Mouse (Mus musculus): Measurements from ENCODE around the gene Stx16. TPM values are rescaled to one million over a fixed set of nuclear protein-coding genes. Genes with fewer than 3 reads are reported as not detected.

Stx16 gene
- polyA plus RNA-seq, 1 experiment from 2014 or later: 8.1 TPM

- Histone ChIP-seq H3K27me3 (ENCODE audit: control insufficient read depth, insufficient read depth, low read length) (no peaks in the 10 kb centered on the region), H3K4me3 (ENCODE audit: low read depth, low read length) (no peak overlapping the region), H3K9me3 (ENCODE audit: control insufficient read depth, low read length) (no peaks in the 10 kb centered on the region), H3K27ac (ENCODE audit: low read depth, low read length) (no peak overlapping the region), H3K4me2 (no peak overlapping the region), H3K36me3 (ENCODE audit: control insufficient read depth, insufficient read depth, low read length) (no peaks in the 10 kb centered on the region), H3K4me1 (ENCODE audit: control insufficient read depth, insufficient read depth, low read length) (no peaks in the 10 kb centered on the region; the same call in 1 of the 2 replicates), H3K9ac (ENCODE audit: low read length) (no peak overlapping the region)
- no peak for ATAC-seq (ENCODE audit: low FRiP score)
- DNase-seq (ENCODE audit: low spot score, missing footprints): no peak
- 84% methylated on average over 8 of the region's 8 CpGs for WGBS
Measured at GRCm38 (mm10) chr2:174058316-174058939, 17.7 kb upstream of the Stx16 start.

- no peaks in the 10 kb centered on the region; the same call in 1 of the 2 replicates for H3K4me1 ChIP-seq (ENCODE audit: control insufficient read depth, insufficient read depth, low read length)
- no peak overlapping the region for H3K9ac ChIP-seq (ENCODE audit: low read length)
- H3K36me3 ChIP-seq (ENCODE audit: control insufficient read depth, insufficient read depth, low read length): no peaks in the 10 kb centered on the region
- no peak overlapping the region for H3K4me2 ChIP-seq
- no peak overlapping the region for H3K4me3 ChIP-seq (ENCODE audit: low read depth, low read length)
- H3K27me3 ChIP-seq (ENCODE audit: control insufficient read depth, insufficient read depth, low read length): no peaks in the 10 kb centered on the region
- 89% methylated on average over 13 of the region's 13 CpGs for WGBS
- H3K9me3 ChIP-seq (ENCODE audit: control insufficient read depth, low read length): no peaks in the 10 kb centered on the region
- ATAC-seq (ENCODE audit: low FRiP score): no peak
- DNase-seq (ENCODE audit: low spot score, missing footprints): no peak
- no peak overlapping the region for H3K27ac ChIP-seq (ENCODE audit: low read depth, low read length)
Measured at GRCm38 (mm10) chr2:174059591-174060385, 16.3 kb upstream of the Stx16 start.

DNA sequence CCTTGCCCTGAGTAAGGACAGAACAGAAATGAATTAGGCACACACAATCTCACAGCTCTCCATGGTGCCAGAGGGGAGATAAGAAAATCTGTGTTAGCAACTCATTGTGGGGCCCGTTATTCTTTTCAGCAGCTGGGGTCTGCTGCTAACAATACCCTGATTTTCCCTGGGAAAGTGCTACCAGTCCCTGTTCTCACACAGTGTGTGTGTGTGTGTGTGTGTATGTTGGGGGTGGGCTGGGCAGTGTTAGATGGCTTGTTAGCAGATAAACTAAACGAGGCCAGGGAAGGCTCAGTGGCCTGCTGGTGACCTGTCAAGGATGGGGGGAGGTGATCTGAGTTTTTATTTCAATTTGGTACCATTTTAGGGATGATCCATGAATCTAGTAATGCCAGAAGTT, 14.9 kb upstream of the Stx16 start:
- WGBS: 24% methylated on average over 2 of the region's 2 CpGs
- Histone ChIP-seq H3K36me3 (ENCODE audit: control insufficient read depth, insufficient read depth, low read length) (no peaks in the 10 kb centered on the region), H3K9ac (ENCODE audit: low read length) (no peak overlapping the region), H3K27me3 (ENCODE audit: control insufficient read depth, insufficient read depth, low read length) (no peaks in the 10 kb centered on the region), H3K4me1 (ENCODE audit: control insufficient read depth, insufficient read depth, low read length) (no peaks in the 10 kb centered on the region; the same call in 1 of the 2 replicates), H3K27ac (ENCODE audit: low read depth, low read length) (no peak overlapping the region), H3K4me2 (no peak overlapping the region), H3K4me3 (ENCODE audit: low read depth, low read length) (no peak overlapping the region), H3K9me3 (ENCODE audit: control insufficient read depth, low read length) (no peaks in the 10 kb centered on the region)
- ATAC-seq (ENCODE audit: low FRiP score) (peak; percentile 79), DNase-seq (ENCODE audit: low spot score, missing footprints) (no peak)

GRCm38 (mm10) chr2:174063074-174063473, 13.0 kb upstream of the Stx16 start:
- Histone ChIP-seq H3K4me2 (no peak overlapping the region), H3K9ac (ENCODE audit: low read length) (no peak overlapping the region; the same call in 1 of the 2 replicates), H3K27ac (ENCODE audit: low read depth, low read length) (no peak overlapping the region), H3K9me3 (ENCODE audit: control insufficient read depth, low read length) (no peaks in the 10 kb centered on the region), H3K4me3 (ENCODE audit: low read depth, low read length) (no peak overlapping the region), H3K4me1 (ENCODE audit: control insufficient read depth, insufficient read depth, low read length) (no peaks in the 10 kb centered on the region; the same call in 1 of the 2 replicates), H3K36me3 (ENCODE audit: control insufficient read depth, insufficient read depth, low read length) (no peaks in the 10 kb centered on the region), H3K27me3 (ENCODE audit: control insufficient read depth, insufficient read depth, low read length) (no peaks in the 10 kb centered on the region)
- no peak for DNase-seq (ENCODE audit: low spot score, missing footprints)
- ATAC-seq (ENCODE audit: low FRiP score): no peak
- 89% methylated on average over 6 of the region's 6 CpGs for WGBS

DNA sequence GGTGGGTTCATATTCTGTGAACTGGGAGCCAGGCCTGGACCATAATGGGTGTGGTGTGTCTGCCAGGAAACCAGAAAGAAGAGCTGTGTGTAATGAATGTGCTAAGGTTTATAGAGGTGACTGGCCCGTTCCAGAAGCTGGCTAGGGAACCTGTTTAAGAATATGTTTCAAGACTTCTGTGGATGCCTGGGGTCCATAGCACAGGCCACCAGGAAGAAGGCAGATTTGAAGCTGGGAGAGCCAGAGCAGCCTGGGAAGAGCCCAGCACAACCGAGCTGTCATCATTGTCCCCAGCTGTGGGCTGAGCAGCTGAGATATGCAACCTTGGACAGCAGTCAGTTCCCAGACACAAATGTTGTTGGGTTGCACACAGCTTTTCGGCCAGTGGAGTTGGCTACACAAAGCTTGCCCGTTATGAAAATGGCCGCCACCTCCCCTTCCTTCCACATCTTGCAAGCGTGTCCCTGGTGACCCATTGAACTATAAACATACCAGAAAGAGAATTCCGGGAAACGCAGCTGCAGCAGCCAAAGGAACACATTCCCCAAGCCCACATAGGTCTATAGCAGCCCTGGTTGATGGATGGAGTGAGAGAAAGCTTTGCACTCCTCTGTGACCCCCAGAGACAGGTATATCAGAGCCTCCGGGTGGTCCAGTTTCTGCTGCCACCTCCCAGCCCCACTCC, 12.4 kb upstream of the Stx16 start:
- no peak overlapping the region for H3K4me2 ChIP-seq
- H3K27ac ChIP-seq (ENCODE audit: low read depth, low read length): no peak overlapping the region
- no peak overlapping the region for H3K4me3 ChIP-seq (ENCODE audit: low read depth, low read length)
- no peak overlapping the region; the same call in 1 of the 2 replicates for H3K9ac ChIP-seq (ENCODE audit: low read length)
- WGBS: 88% methylated on average over 9 of the region's 9 CpGs
- DNase-seq (ENCODE audit: low spot score, missing footprints) (no peak), ATAC-seq (ENCODE audit: low FRiP score) (no peak)
- H3K9me3 ChIP-seq (ENCODE audit: control insufficient read depth, low read length): no peaks in the 10 kb centered on the region
- H3K4me1 ChIP-seq (ENCODE audit: control insufficient read depth, insufficient read depth, low read length): no peaks in the 10 kb centered on the region; the same call in 1 of the 2 replicates
- H3K36me3 ChIP-seq (ENCODE audit: control insufficient read depth, insufficient read depth, low read length): no peaks in the 10 kb centered on the region
- no peaks in the 10 kb centered on the region for H3K27me3 ChIP-seq (ENCODE audit: control insufficient read depth, insufficient read depth, low read length)

- ATAC-seq (ENCODE audit: low FRiP score) (no peak), DNase-seq (ENCODE audit: low spot score, missing footprints) (no peak)
- no peaks in the 10 kb centered on the region for H3K9me3 ChIP-seq (ENCODE audit: control insufficient read depth, low read length)
- no peak overlapping the region for H3K4me3 ChIP-seq (ENCODE audit: low read depth, low read length)
- H3K4me1 ChIP-seq (ENCODE audit: control insufficient read depth, insufficient read depth, low read length): no peaks in the 10 kb centered on the region
- H3K36me3 ChIP-seq (ENCODE audit: control insufficient read depth, insufficient read depth, low read length): no peaks in the 10 kb centered on the region
- no peak overlapping the region for H3K4me2 ChIP-seq
- no peaks in the 10 kb centered on the region for H3K27me3 ChIP-seq (ENCODE audit: control insufficient read depth, insufficient read depth, low read length)
- WGBS: 84% methylated on average over 6 of the region's 6 CpGs
- no peak overlapping the region for H3K27ac ChIP-seq (ENCODE audit: low read depth, low read length)
- no peak overlapping the region for H3K9ac ChIP-seq (ENCODE audit: low read length)
Measured at GRCm38 (mm10) chr2:174067793-174068419, 8.2 kb upstream of the Stx16 start.

DNA sequence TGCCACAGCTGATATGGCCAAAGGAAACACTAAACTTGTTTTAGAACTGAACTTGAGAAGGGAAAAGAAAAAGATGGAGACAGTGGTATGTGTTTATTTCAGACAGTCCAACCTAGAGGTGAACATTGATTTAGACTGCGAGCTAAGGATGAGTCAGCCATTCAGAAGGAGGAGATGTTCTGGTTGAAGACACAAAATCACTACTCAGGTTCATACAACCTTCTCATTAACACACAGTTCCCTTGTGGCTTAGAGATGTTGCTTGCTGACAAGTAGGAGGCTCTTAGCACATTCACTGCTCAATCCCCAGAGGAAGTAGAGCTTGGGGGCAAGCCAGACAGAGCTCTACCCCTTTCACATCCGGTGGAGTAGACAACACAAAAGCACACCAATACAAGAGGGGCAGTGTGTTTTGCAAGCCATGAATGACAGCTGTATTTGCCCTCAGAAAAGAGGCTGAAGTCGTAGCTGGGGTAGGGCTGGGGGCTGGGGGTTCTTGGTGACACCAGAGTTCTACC, 6.5 kb upstream of the Stx16 start:
- Histone ChIP-seq H3K27me3 (ENCODE audit: control insufficient read depth, insufficient read depth, low read length) (no peaks in the 10 kb centered on the region), H3K9me3 (ENCODE audit: control insufficient read depth, low read length) (no peaks in the 10 kb centered on the region), H3K27ac (ENCODE audit: low read depth, low read length) (no peak overlapping the region), H3K36me3 (ENCODE audit: control insufficient read depth, insufficient read depth, low read length) (no peaks in the 10 kb centered on the region), H3K4me1 (ENCODE audit: control insufficient read depth, insufficient read depth, low read length) (peaks cover 6% of the 10 kb centered on the region; the same call in 1 of the 2 replicates), H3K4me2 (no peak overlapping the region), H3K4me3 (ENCODE audit: low read depth, low read length) (no peak overlapping the region), H3K9ac (ENCODE audit: low read length) (no peak overlapping the region)
- DNase-seq (ENCODE audit: low spot score, missing footprints): no peak
- ATAC-seq (ENCODE audit: low FRiP score): no peak
- 79% methylated on average over 3 of the region's 3 CpGs for WGBS

DNA sequence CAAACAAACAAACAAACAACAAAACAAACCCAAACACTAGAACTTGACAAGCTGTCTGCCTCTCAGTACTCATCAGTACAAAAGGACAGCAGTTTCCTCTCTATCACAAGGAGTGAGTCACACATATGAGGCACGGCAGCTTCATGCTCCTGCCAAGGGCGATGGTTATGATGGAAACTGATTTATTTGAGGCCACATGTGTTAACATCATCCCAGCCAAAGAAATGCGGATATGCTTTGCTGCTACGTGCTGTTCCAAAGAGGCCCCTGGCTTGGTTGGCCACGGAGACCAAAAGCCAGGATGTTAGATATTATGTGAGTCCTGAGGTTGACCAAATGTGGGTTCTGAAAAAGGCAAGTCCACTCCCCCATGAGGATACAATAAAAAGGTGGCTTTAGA, 4.7 kb upstream of the Stx16 start:
- peaks cover 16% of the 10 kb centered on the region for H3K4me1 ChIP-seq (ENCODE audit: control insufficient read depth, insufficient read depth, low read length)
- H3K36me3 ChIP-seq (ENCODE audit: control insufficient read depth, insufficient read depth, low read length): no peaks in the 10 kb centered on the region
- H3K9me3 ChIP-seq (ENCODE audit: control insufficient read depth, low read length): no peaks in the 10 kb centered on the region
- no peak overlapping the region for H3K27ac ChIP-seq (ENCODE audit: low read depth, low read length)
- WGBS: 93% methylated on average over 5 of the region's 5 CpGs
- no peak overlapping the region for H3K9ac ChIP-seq (ENCODE audit: low read length)
- H3K4me2 ChIP-seq: no peak overlapping the region
- H3K27me3 ChIP-seq (ENCODE audit: control insufficient read depth, insufficient read depth, low read length): no peaks in the 10 kb centered on the region
- no peak overlapping the region for H3K4me3 ChIP-seq (ENCODE audit: low read depth, low read length)
- ATAC-seq (ENCODE audit: low FRiP score): no peak
- no peak for DNase-seq (ENCODE audit: low spot score, missing footprints)

All from midbrain, embryonic 11.5 days (tissue).